Mouse (Mus musculus) 3T3-L1 (cell line): ENCODE measurements around the gene Prl2c3.
"Not testable (repeated sequence)": the region's sequence is repeated elsewhere in the genome, so short reads cannot be mapped to it uniquely, and the experiment has no call there.

Experiments used
- DNase-seq: peaks from one replicate; pipeline ENCODE4 v3.0.0-alpha.2; 2015; ENCODE audit warnings: low read depth, low spot score

Gene Prl2c3

GRCm38 (mm10) chr13:12799979-12800378 lies at the start of gene Prl2c3:
Gene Prl2c3 (minus strand): TSS chr13:12800079.
- not testable (repeated sequence) for DNase-seq

- not testable (repeated sequence) for DNase-seq
These were observed 48.4 kb upstream of the Prl2c3 start for GRCm38 (mm10) chr13:12848254-12848653.

GRCm38 (mm10) chr13:12844701-12845100 lies 44.8 kb upstream of the Prl2c3 start:
- not testable (repeated sequence) for DNase-seq

- not testable (repeated sequence) for DNase-seq
These were observed 37.7 kb upstream of the Prl2c3 start for GRCm38 (mm10) chr13:12837546-12837945.

GRCm38 (mm10) chr13:12831769-12832168 lies 31.9 kb upstream of the Prl2c3 start:
- DNase-seq, result no peak

- DNase-seq, result peak; percentile 33
These were observed 29.2 kb upstream of the Prl2c3 start for GRCm38 (mm10) chr13:12829031-12829430.

- not testable (repeated sequence) for DNase-seq
These were observed 24.8 kb upstream of the Prl2c3 start for GRCm38 (mm10) chr13:12824500-12825176.

GRCm38 (mm10) chr13:12813734-12814424 lies 14.0 kb upstream of the Prl2c3 start:
- peak; percentile 72 for DNase-seq

GRCm38 (mm10) chr13:12809591-12809990 lies 9.7 kb upstream of the Prl2c3 start:
- peak; percentile 64 for DNase-seq

- peak; percentile 81 for DNase-seq
These were observed 9.1 kb upstream of the Prl2c3 start for GRCm38 (mm10) chr13:12808793-12809512.

- not testable (repeated sequence) for DNase-seq
These were observed 6.6 kb upstream of the Prl2c3 start for GRCm38 (mm10) chr13:12806496-12806895.

GRCm38 (mm10) chr13:12769442-12770091 lies 30.3 kb downstream of the Prl2c3 start:
- not testable (repeated sequence) for DNase-seq
